Mouse (Mus musculus) G1E (cell line): ENCODE results near the gene Pidd1.

ENCODE experiments used
- CTCF ChIP-seq: IDR thresholded peaks from 2 replicates; pipeline ENCODE4 v1.5.1; 2012; ENCODE audit warnings: low read depth, low read length, inconsistent platforms, mixed read lengths
- GATA1 ChIP-seq: IDR thresholded peaks from 2 replicates; pipeline ENCODE4 v1.6.1; 2012; ENCODE audit warnings: borderline replicate concordance, low read length, inconsistent platforms, mixed read lengths

- no peak for TF ChIP-seq CTCF
- no peak for TF ChIP-seq GATA1
Observed at GRCm38 (mm10) chr7:141491151-141491550, 47.3 kb upstream of the Pidd1 start.
